Mouse (Mus musculus) left cerebral cortex, adult 8-10 months (tissue): Measurements from ENCODE around the gene Ppme1. TPM values are rescaled to one million over a fixed set of nuclear protein-coding genes. Genes with fewer than 3 reads are reported as not detected.

Experiments
- DNase-seq, 2 experiments: peaks; one replicate each; pipeline ENCODE4 v3.0.0; 2022; ENCODE audit warnings: low spot score in 2 of 2
- total RNA-seq, 4 experiments: library from RNA; stranded (reverse); gene quantifications; 2 replicates each; pipeline ENCODE4 v1.2.4; 2022

Gene Ppme1
- total RNA-seq, 4 experiments from 2014 or later: 187 to 234 (median 214) TPM

GRCm38 (mm10) chr7:100281596-100281995 is 90.5 kb downstream of the Ppme1 start:
- DNase-seq: no peak

- DNase-seq: no peak
Observed at GRCm38 (mm10) chr7:100279803-100280202, 92.3 kb downstream of the Ppme1 start.

Other genes with a start within 250 kb of the Ppme1 start
- gene Lipt2, start 213.0 kb downstream of the Ppme1 start, total RNA-seq: 1 to 10 TPM; 3.7 to 6.4 (median 5.3) TPM
- gene Kcne3, start 195.8 kb downstream of the Ppme1 start, total RNA-seq: under 1 TPM in 2 of 4 experiments, not detected in 2; 0.41 to 0.84 TPM
- 100 to 1,000 TPM; 218 to 244 (median 229) TPM for gene Pgm2l1, start 144.9 kb downstream of the Ppme1 start, total RNA-seq
- gene P4ha3, start 86.8 kb downstream of the Ppme1 start, total RNA-seq: 1 to 10 TPM; 4.4 to 8.6 (median 6.8) TPM
- gene C2cd3, start 74 bp downstream of the Ppme1 start, total RNA-seq: 10 to 100 TPM; 19.9 to 27.9 (median 25.3) TPM
- gene Ucp3, start 100.7 kb upstream of the Ppme1 start, total RNA-seq: 1 to 10 TPM; 2.8 to 5.7 (median 3.3) TPM
- 100 to 1,000 TPM in 1 of 4 experiments, 10 to 100 TPM in 3; 63.3 to 124 (median 79.8) TPM for gene Ucp2, start 121.0 kb upstream of the Ppme1 start, total RNA-seq
- gene Dnajb13, start 142.7 kb upstream of the Ppme1 start, total RNA-seq: 1 to 10 TPM in 1 of 4 experiments, under 1 TPM in 3; 0.48 to 1.1 (median 0.79) TPM
- gene Coa4, start 164.8 kb upstream of the Ppme1 start, total RNA-seq: 10 to 100 TPM in 1 of 4 experiments, 1 to 10 TPM in 3; 8.2 to 10.3 (median 9.5) TPM
- gene Rab6a, start 235.1 kb upstream of the Ppme1 start, total RNA-seq: 100 to 1,000 TPM; 362 to 393 (median 380) TPM
- gene Mrpl48, start 236.0 kb upstream of the Ppme1 start, total RNA-seq: 10 to 100 TPM; 70.6 to 83.2 (median 77.7) TPM